Mouse (Mus musculus) C2C12 (cell line): ENCODE data around the gene Kif13a.

Source experiments
- CEBPB ChIP-seq: IDR thresholded peaks from one replicate; pipeline ENCODE4 v1.6.1; 2011; ENCODE audit warnings: low read depth, mild to moderate bottlenecking, control low read depth, moderate library complexity
- CTCF ChIP-seq: IDR thresholded peaks from one replicate; pipeline ENCODE4 v1.5.1; 2011; ENCODE audit not compliant: control insufficient read depth, insufficient read depth, insufficient read length
- MAX ChIP-seq: IDR thresholded peaks from one replicate; pipeline ENCODE4 v1.6.1; 2011; ENCODE audit warnings: mild to moderate bottlenecking, control low read depth
- USF1 ChIP-seq: IDR thresholded peaks from one replicate; pipeline ENCODE4 v1.6.1; 2011; ENCODE audit warnings: low read depth, mild to moderate bottlenecking, control low read depth, moderate library complexity

- TF ChIP-seq CTCF (no peak), MAX (no peak), CEBPB (no peak), USF1 (no peak)
Measured at GRCm38 (mm10) chr13:46932049-46932448, 2.4 kb upstream of the Kif13a start.
